Mouse (Mus musculus): ENCODE results near the gene Nufip1.

GRCm38 (mm10) chr14:76077088-76077491 lies 33.6 kb upstream of the Nufip1 start:
- TF ChIP-seq POLR2A (IDR thresholded peaks at IDR 0.05; ENCODE audit: low read depth, low read length): no peak
- 0 out of 2 replicates have a peak, but pooled peaks have one; percentile 3 for TF ChIP-seq CTCF (IDR thresholded peaks at IDR 0.05; ENCODE audit: borderline replicate concordance, insufficient read depth, low read length)

All from embryonic fibroblast, embryonic 13.5 days (primary cell).